In genomic region chr1:184187582-184187981, GRCm38 (mm10) we compare ENCODE assay signal across 10 mouse cellular contexts.
A peak's percentile ranks its signal among the peaks of the same experiment; 100 is the strongest.
DNase-seq lines count a peak whose midpoint lies in the region; ATAC-seq and TF ChIP-seq lines count a peak whose summit lies in the region.
"Had no signal": no experiment of that assay in that cellular context is flagged by ENCODE, and none has a peak within 500 bp of the region (broad histone marks: within the 10 kb centered on the region; RNA-seq: fewer than 3 reads in every experiment).

No protein-coding gene starts in this region.

- H3K36me3 ChIP-seq in forebrain, embryonic 14.5 days (ENCODE audit: control insufficient read depth, insufficient read depth, low read length) = no peaks in the 10 kb centered on the region
- no peaks in the 10 kb centered on the region for H3K36me3 ChIP-seq in forebrain, embryonic 10.5 days (replicated peaks)
- no peaks in the 10 kb centered on the region for H3K36me3 ChIP-seq in kidney, postnatal 0 days (ENCODE audit: insufficient read depth, low read length)

- H3K9me3 ChIP-seq in forebrain, embryonic 14.5 days (replicated peaks; ENCODE audit: control insufficient read depth, low read length) = no peaks in the 10 kb centered on the region
- no peaks in the 10 kb centered on the region for H3K9me3 ChIP-seq in forebrain, embryonic 10.5 days
- no peaks in the 10 kb centered on the region for H3K9me3 ChIP-seq in kidney, postnatal 0 days (replicated peaks; ENCODE audit: low read length)

- H3K4me3 ChIP-seq in forebrain, embryonic 14.5 days (ENCODE audit: low read depth, low read length) = no peak overlapping the region
- no peak overlapping the region for H3K4me3 ChIP-seq in forebrain, embryonic 10.5 days
- H3K4me3 ChIP-seq in kidney, postnatal 0 days (replicated peaks; ENCODE audit: low read depth, low read length) = no peak overlapping the region

- no peak for ATAC-seq in forebrain, embryonic 14.5 days
- ATAC-seq in kidney, postnatal 0 days (replicated peaks; ENCODE audit: low FRiP score, low read depth) = no peak

- H3K27ac ChIP-seq in forebrain, embryonic 14.5 days (ENCODE audit: low read depth, low read length) = no peak overlapping the region
- no peak overlapping the region for H3K27ac ChIP-seq in forebrain, embryonic 10.5 days
- H3K27ac ChIP-seq in kidney, postnatal 0 days = no peak overlapping the region
- H3K27ac ChIP-seq: liver, embryonic 14.5 days had no signal

- H3K4me1 ChIP-seq in forebrain, embryonic 14.5 days (ENCODE audit: control insufficient read depth, insufficient read depth, low read length) = no peaks in the 10 kb centered on the region
- H3K4me1 ChIP-seq in forebrain, embryonic 10.5 days = peaks cover 17% of the 10 kb centered on the region
- H3K4me1 ChIP-seq in kidney, postnatal 0 days (replicated peaks; ENCODE audit: insufficient read depth, low read length) = no peaks in the 10 kb centered on the region

- no peak overlapping the region for H3K4me2 ChIP-seq in forebrain, embryonic 14.5 days (ENCODE audit: low read length)
- H3K4me2 ChIP-seq in kidney, postnatal 0 days (ENCODE audit: low read length) = no peak overlapping the region

- H3K9ac ChIP-seq in forebrain, embryonic 14.5 days (ENCODE audit: low read length) = no peak overlapping the region
- H3K9ac ChIP-seq in kidney, postnatal 0 days (ENCODE audit: low read depth, low read length) = no peak overlapping the region
- H3K9ac ChIP-seq: liver, embryonic 14.5 days had no signal

- no peaks in the 10 kb centered on the region for H3K27me3 ChIP-seq in forebrain, embryonic 14.5 days (replicated peaks; ENCODE audit: control insufficient read depth, insufficient read depth, low read length)
- no peaks in the 10 kb centered on the region for H3K27me3 ChIP-seq in forebrain, embryonic 10.5 days (ENCODE audit: poor library complexity, severe bottlenecking)
- H3K27me3 ChIP-seq in kidney, postnatal 0 days (ENCODE audit: insufficient read depth, low read length) = no peaks in the 10 kb centered on the region

- peak; percentile 55 for TF ChIP-seq CTCF in kidney, postnatal 0 days (IDR thresholded peaks at IDR 0.05; ENCODE audit: low read depth)

- DNase-seq in forebrain, embryonic 14.5 days (ENCODE audit: low spot score) = peak; percentile 62
- no peak for DNase-seq in forebrain, embryonic 10.5 days (ENCODE audit: extremely low spot score, low spot score)
- DNase-seq in kidney, postnatal 0 days (ENCODE audit: low spot score) = peak; percentile 58
- no peak for DNase-seq in kidney, adult 18-20 months
- DNase-seq in right cerebral cortex, adult 18-20 months = peak; percentile 26
- no peak for DNase-seq in right cerebral cortex, postnatal 25 days
- DNase-seq in lung, postnatal 25 days (ENCODE audit: low spot score) = peak; percentile 8
- no peak for DNase-seq in urinary bladder, adult 18-20 months (ENCODE audit: low spot score in 2 of 2)
- DNase-seq: cerebellum, adult 2 months had no signal

Comparison
In these comparisons a context has a peak if more than half of its experiments do, and no peak if none do; other contexts are left out.
1. DNase-seq: peak in forebrain, embryonic 14.5 days (single experiment), kidney, postnatal 0 days (single experiment), right cerebral cortex, adult 18-20 months (single experiment) and lung, postnatal 25 days (single experiment); none in forebrain, embryonic 10.5 days (single experiment), kidney, adult 18-20 months (single experiment), right cerebral cortex, postnatal 25 days (single experiment) and urinary bladder, adult 18-20 months (0 of 2).